Mouse (Mus musculus) liver, postnatal 0 days (tissue): ENCODE data around the gene Syn3.

ENCODE experiments used
- CTCF ChIP-seq: sonication (generic); IDR thresholded peaks from 2 replicates; pipeline ENCODE4 v1.5.1; 2016; ENCODE audit warnings: antibody characterized with exemption, low read depth
- EP300 ChIP-seq: IDR thresholded peaks from 2 replicates; pipeline ENCODE4 v1.6.1; 2016; ENCODE audit warnings: antibody characterized with exemption, low read depth, mild to moderate bottlenecking

DNA sequence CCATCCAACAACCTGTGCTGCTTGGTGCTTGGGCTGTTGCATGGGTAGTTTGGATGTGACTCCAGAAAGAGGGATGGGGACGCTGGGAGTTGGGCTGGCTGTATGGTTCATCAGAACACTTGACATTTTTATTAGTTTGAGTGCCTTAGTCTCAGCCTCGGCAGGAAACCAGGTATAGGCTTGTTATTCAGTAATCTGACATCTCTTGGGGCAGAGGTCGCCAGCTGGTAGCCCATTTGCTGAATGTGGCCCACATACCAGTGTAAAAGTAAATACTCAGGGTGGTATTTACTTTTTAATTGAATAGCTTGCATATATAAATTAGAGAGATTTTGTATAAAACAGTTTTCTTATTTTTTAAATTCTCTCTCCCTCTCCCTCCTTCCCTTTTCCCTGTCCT, 343.4 kb downstream of the Syn3 start:
- TF ChIP-seq CTCF (no peak), EP300 (no peak)
